Mouse (Mus musculus) intestine, embryonic 16.5 days (tissue): Measurements from ENCODE around the gene Rogdi. TPM values are rescaled to one million over a fixed set of nuclear protein-coding genes. Genes with fewer than 3 reads are reported as not detected.

ENCODE experiments used
- ATAC-seq: fragments of 200-750 bp; cut with Nextera tagmentation; 2 replicates; pipeline ENCODE4 v1.8.0; 2017; ENCODE audit warnings: moderate TSS enrichment, moderate library complexity
- H3K27ac ChIP-seq: fragments of 300-500 bp; sonication (generic); 2 replicates; pipeline ENCODE4 v1.5.1; 2014; ENCODE audit warnings: mild to moderate bottlenecking, low read length
- H3K27me3 ChIP-seq: fragments of 300-500 bp; sonication (generic); replicated peaks from 2 replicates; pipeline ENCODE4 v1.6.1; 2014; ENCODE audit warnings: low read length, control low read depth, mixed read lengths; ENCODE audit not compliant: control insufficient read depth, insufficient read depth
- H3K36me3 ChIP-seq: fragments of 300-500 bp; sonication (generic); 2 replicates; pipeline ENCODE4 v1.6.1; 2014; ENCODE audit warnings: low read length, control low read depth; ENCODE audit not compliant: control insufficient read depth, insufficient read depth
- H3K4me1 ChIP-seq: fragments of 300-500 bp; sonication (generic); 2 replicates; pipeline ENCODE4 v1.6.1; 2014; ENCODE audit warnings: low read length, control low read depth, mixed read lengths; ENCODE audit not compliant: control insufficient read depth, insufficient read depth
- H3K4me2 ChIP-seq: fragments of 300-500 bp; sonication (generic); 2 replicates; pipeline ENCODE4 v1.6.1; 2014; ENCODE audit warnings: low read depth, low read length, control low read depth
- H3K4me3 ChIP-seq: fragments of 300-500 bp; sonication (generic); 2 replicates; pipeline ENCODE4 v1.5.1; 2014; ENCODE audit warnings: mild to moderate bottlenecking, low read length
- H3K9ac ChIP-seq: fragments of 300-500 bp; sonication (generic); 2 replicates; pipeline ENCODE4 v1.6.1; 2014; ENCODE audit warnings: low read depth, low read length
- H3K9me3 ChIP-seq: fragments of 300-500 bp; sonication (generic); 2 replicates; pipeline ENCODE4 v1.6.1; 2016; ENCODE audit warnings: low read length, control low read depth; ENCODE audit not compliant: control insufficient read depth
- WGBS: fragments of 180-500 bp; shearing (Covaris S2); extraction: QIAGEN DNeasy Blood & Tissue Kit; methylation state at CpG from one replicate; pipeline ENCODE4 v1.1.7; 2014; 5-methylcytosine and 5-hydroxymethylcytosine counted together
- polyA plus RNA-seq: library from polyadenylated mRNA; unstranded; fragments of >200 nt; fragmentation: Nextera tagmentation; extraction: Ambion mirVana; gene quantifications from 2 replicates; pipeline ENCODE4 v1.2.1, GENCODE M21; 2015

Gene Rogdi
- polyA plus RNA-seq: 51.6 TPM in 2 replicates

DNA sequence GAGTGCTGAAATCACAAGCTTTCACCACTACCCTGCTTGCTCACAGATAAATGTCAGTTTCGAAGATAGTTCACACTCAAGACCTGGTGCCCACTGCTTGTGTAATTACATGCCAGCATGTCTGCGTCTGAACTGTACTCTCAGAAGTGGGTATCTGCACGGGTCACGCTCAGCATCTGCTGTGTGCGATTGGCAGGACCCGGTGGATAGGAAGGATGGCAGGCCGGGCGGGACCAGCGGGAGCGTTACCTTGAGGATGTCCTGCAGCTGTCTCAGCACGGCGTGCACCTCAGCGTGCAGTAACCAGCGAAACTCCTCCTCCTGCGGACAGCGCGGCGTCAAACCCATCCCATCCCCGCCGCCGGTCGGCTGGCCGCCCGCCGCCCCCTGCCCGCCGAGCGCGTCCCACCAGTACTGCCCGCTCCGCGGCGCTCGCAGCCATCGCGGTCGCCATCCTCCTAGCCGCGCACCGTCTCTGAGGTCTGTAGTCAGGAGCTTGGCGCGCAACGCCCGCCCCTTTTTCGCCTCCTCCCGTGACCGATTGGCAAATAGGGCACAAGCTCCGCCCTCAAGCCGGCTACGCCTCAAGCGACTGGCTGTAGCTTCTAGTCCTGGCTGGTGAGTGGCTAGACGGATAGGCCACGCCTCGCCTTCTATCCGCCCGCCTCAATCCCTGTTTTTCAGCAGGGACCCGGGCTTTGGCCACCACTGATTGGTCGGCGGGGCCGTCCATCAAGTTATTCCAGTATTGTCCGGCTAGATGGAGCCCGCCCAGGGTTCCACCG lies at the start of gene Rogdi:
Gene Rogdi (minus strand): TSS at position 500 of the 785 bp plus-strand sequence.
- H3K4me1 ChIP-seq: peaks cover 16% of the 10 kb centered on the region
- H3K9me3 ChIP-seq: no peaks in the 10 kb centered on the region
- H3K27me3 ChIP-seq: no peaks in the 10 kb centered on the region
- peak; percentile 98 for ATAC-seq
- WGBS: under 1% methylated on average over 62 of the region's 63 CpGs
- peak within 1 kb of the TSS; percentile 78 for H3K4me3 ChIP-seq
- peaks cover 16% of the 10 kb centered on the region for H3K36me3 ChIP-seq
- peak within 1 kb of the TSS; percentile 63 for H3K27ac ChIP-seq
- peak within 1 kb of the TSS; percentile 76 for H3K9ac ChIP-seq
- H3K4me2 ChIP-seq: peak within 1 kb of the TSS; percentile 86

DNA sequence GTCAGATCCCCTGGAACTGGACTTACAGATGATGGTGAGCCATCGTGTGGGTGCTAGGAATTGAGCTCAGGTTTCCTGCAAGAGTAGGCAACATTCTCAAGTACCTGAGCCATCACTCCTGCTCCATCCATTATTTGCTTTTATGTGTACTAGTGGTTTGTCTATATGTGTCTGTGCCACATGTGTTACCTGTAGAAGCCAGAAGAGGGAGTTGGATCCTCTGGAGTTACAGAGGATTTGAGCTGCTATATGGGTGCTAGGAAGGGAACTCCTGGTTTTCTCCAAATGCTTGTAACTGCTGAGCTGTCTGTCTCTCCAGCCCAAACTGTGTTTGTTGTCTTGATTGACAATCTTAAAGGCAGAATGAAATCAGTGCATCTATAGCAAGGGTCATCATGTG lies 44.8 kb upstream of the Rogdi start:
- H3K9me3 ChIP-seq: no peaks in the 10 kb centered on the region
- 81% methylated on average over 1 of the region's 1 CpGs for WGBS
- no peak overlapping the region for H3K4me2 ChIP-seq
- no peak for ATAC-seq
- H3K4me1 ChIP-seq: peaks cover 2% of the 10 kb centered on the region; the same call in 1 of the 2 replicates
- H3K36me3 ChIP-seq: peaks cover 10% of the 10 kb centered on the region; the same call in 1 of the 2 replicates
- H3K9ac ChIP-seq: no peak overlapping the region
- H3K27ac ChIP-seq: no peak overlapping the region
- H3K4me3 ChIP-seq: no peak overlapping the region
- H3K27me3 ChIP-seq: no peaks in the 10 kb centered on the region

- Histone ChIP-seq H3K27ac (peak overlapping the region; percentile 99), H3K36me3 (peaks cover 3% of the 10 kb centered on the region; the same call in 1 of the 2 replicates), H3K9ac (peak overlapping the region; percentile 94), H3K4me1 (peaks cover 11% of the 10 kb centered on the region), H3K4me3 (peak overlapping the region; percentile 97), H3K27me3 (no peaks in the 10 kb centered on the region), H3K4me2 (peak overlapping the region; percentile 80), H3K9me3 (no peaks in the 10 kb centered on the region)
- peak; percentile 86 for ATAC-seq
- under 1% methylated on average over 78 of the region's 78 CpGs for WGBS
These were observed 37.1 kb upstream of the Rogdi start for GRCm38 (mm10) chr16:5050251-5051110.

DNA sequence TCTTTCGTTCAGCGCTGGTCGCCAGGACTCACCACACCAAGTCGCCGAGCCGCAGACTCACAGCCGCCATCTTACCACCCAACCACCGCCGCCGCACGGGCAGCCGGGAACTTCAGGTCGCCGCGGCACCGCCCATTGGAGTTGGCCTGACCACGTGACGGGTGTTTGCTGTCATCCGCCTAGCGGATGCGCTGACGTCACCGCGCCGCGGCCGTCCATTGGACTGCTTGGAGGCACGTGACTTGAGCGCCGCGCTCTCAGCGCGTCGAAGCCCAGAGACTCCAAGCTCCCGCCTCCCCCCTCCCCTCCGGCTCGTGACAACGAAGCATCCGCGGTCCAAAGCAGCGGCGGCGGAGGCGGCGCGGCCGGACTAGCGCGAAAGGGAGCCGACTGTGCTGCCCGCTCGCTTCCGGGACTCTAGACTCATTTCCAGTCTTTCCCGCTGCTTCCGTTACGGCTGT lies 36.5 kb upstream of the Rogdi start, which contains the start of the genes Glyr1 and Ubn1:
Gene Glyr1 (minus strand): TSS at position 90 of the 461 bp plus-strand sequence.
Gene Ubn1 (plus strand): TSS at position 284 of the 461 bp plus-strand sequence.
- H3K9ac ChIP-seq: peak within 1 kb of the TSS; percentile 96
- ATAC-seq: peak; percentile 98
- WGBS: 0% methylated on average over 53 of the region's 56 CpGs

GRCm38 (mm10) chr16:5049182-5049773 lies 35.9 kb upstream of the Rogdi start:
- Histone ChIP-seq H3K4me1 (peaks cover 11% of the 10 kb centered on the region), H3K9me3 (no peaks in the 10 kb centered on the region), H3K4me3 (peak overlapping the region; percentile 97), H3K9ac (peak overlapping the region; percentile 96), H3K27ac (peak overlapping the region; percentile 85), H3K36me3 (peaks cover 9% of the 10 kb centered on the region; the same call in 1 of the 2 replicates), H3K4me2 (peak overlapping the region; percentile 64), H3K27me3 (no peaks in the 10 kb centered on the region)
- peak; percentile 66 for ATAC-seq
- under 1% methylated on average over 38 of the region's 38 CpGs for WGBS

More for the DNA sequence above, 36.5 kb upstream of the Rogdi start, which contains the start of the genes Glyr1 and Ubn1:
- Histone ChIP-seq H3K27me3 (no peaks in the 10 kb centered on the region), H3K27ac (peak within 1 kb of the TSS; percentile 99), H3K9me3 (no peaks in the 10 kb centered on the region), H3K4me2 (peak within 1 kb of the TSS; percentile 80), H3K4me1 (peaks cover 11% of the 10 kb centered on the region), H3K36me3 (peaks cover 9% of the 10 kb centered on the region; the same call in 1 of the 2 replicates), H3K4me3 (peak within 1 kb of the TSS; percentile 97)

DNA sequence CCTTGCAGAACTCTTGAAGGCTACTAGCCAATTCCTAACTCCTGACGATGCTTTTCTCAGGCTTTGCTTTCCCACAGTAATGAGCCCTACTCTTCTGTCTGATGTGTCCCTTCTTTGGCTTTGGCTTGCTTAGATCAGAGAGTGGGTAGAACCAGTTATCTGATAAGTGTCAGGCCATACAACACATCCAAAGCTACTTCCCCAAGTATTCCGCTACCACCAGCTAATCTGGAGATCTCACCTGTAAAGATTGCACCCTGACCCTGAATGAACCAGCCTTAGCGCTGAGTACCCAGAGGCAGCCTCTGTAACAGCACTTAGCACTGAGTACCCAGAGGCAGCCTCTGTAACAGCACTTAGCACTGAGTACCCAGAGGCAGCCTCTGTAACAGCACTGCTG lies 32.0 kb upstream of the Rogdi start:
- peaks cover 9% of the 10 kb centered on the region; the same call in 1 of the 2 replicates for H3K36me3 ChIP-seq
- no peaks in the 10 kb centered on the region for H3K27me3 ChIP-seq
- no peak overlapping the region for H3K4me2 ChIP-seq
- no peak overlapping the region for H3K27ac ChIP-seq
- H3K4me1 ChIP-seq: peaks cover 6% of the 10 kb centered on the region; the same call in 1 of the 2 replicates
- WGBS: 92% methylated on average over 3 of the region's 3 CpGs
- no peak overlapping the region for H3K9ac ChIP-seq
- H3K4me3 ChIP-seq: no peak overlapping the region
- H3K9me3 ChIP-seq: no peaks in the 10 kb centered on the region
- ATAC-seq: no peak

DNA sequence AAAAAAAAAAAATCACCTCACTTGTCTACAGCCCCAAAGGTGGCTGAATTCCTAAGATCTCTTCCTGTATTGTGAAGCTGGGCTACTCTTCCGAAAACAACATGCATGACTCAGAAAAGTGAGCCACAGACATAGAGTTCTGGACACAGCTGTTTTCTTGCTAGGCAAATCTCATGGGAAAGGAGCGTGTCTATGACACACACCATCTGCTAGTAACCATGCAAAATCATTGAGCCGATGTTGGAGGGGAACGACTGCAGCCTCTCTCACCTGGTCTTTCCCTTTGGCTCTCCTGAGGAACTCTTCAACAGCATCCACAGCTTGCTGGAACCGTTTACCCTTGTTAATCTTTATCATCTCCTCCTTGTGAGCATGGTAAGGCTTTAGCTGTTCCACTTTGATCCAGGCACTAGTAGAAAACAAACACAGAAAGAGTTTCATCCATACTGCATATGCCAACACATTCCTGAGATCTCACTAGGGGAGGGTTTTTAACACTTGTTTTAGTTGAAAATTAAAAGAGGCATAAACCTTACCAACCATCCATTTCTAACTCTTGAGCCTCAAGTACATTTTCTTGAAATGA lies 23.4 kb upstream of the Rogdi start:
- Histone ChIP-seq H3K4me3 (no peak overlapping the region), H3K36me3 (peaks cover 22% of the 10 kb centered on the region), H3K4me1 (no peaks in the 10 kb centered on the region), H3K9me3 (no peaks in the 10 kb centered on the region), H3K4me2 (no peak overlapping the region), H3K9ac (no peak overlapping the region), H3K27me3 (no peaks in the 10 kb centered on the region), H3K27ac (no peak overlapping the region)
- ATAC-seq: no peak
- WGBS: 86% methylated on average over 5 of the region's 5 CpGs

- no peak overlapping the region for H3K27ac ChIP-seq
- no peak overlapping the region for H3K9ac ChIP-seq
- no peaks in the 10 kb centered on the region for H3K9me3 ChIP-seq
- H3K36me3 ChIP-seq: peaks cover 27% of the 10 kb centered on the region
- no peak overlapping the region for H3K4me2 ChIP-seq
- H3K27me3 ChIP-seq: no peaks in the 10 kb centered on the region
- 94% methylated on average over 3 of the region's 3 CpGs for WGBS
- no peak for ATAC-seq
- no peaks in the 10 kb centered on the region for H3K4me1 ChIP-seq
- H3K4me3 ChIP-seq: no peak overlapping the region
These were observed 22.2 kb upstream of the Rogdi start for GRCm38 (mm10) chr16:5035591-5035990.
